Mouse (Mus musculus): ENCODE results near the gene March2. TPM values are rescaled to one million over a fixed set of nuclear protein-coding genes. Genes with fewer than 3 reads are reported as not detected.

Gene March2
- polyA plus RNA-seq, 1 experiment from 2014 or later = 51.2 TPM

DNA sequence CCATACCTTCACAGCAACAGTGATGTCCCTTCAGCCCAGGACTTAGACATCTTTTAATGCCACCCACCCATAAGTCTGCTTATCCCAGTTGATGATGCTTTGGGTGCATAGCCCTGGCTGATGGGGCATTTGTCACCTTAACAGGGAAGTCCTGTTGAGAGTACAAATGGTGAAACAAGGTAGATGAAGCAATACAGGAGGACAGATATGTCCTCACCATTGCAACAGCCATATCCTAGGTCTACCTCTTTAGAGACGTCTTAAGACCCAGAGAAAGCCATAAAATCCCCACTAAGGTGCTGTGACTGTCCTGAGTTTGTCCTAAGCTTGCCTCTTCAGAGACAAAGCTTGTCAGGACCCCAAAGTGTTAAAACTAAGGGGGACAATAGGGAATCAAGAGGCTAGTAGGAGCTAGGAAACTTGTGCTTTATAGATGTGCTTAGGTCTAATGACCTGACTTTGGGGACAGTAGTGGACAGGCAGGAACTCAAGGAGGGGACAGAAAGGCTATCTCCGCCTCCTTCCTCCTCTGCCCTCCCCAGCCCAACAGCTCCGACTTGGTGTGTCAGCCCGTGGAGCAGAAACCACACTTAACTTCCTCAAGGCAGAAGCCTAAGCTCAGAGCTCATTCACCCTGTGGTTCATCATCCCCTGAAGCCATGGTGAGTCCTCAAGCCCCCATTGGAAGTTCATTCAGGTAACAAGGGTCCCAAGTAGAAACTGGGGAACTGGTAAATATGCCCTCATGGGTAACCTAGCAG, 80.8 kb downstream of the March2 start, which contains the start of gene Pram1:
Gene Pram1, plus strand, starts transcription at position 541 of the 761 bp plus-strand sequence.
- Histone ChIP-seq H3K27ac (ENCODE audit: low read depth, low read length) (no peak within 1 kb of the TSS), H3K4me2 (replicated peaks; ENCODE audit: low read depth) (no peak within 1 kb of the TSS), H3K27me3 (replicated peaks; ENCODE audit: control insufficient read depth, insufficient read depth, low read length) (no peaks in the 10 kb centered on the region), H3K4me3 (ENCODE audit: low read depth, low read length) (no peak within 1 kb of the TSS), H3K9ac (ENCODE audit: low read depth, low read length) (no peak within 1 kb of the TSS), H3K9me3 (ENCODE audit: control insufficient read depth) (no peaks in the 10 kb centered on the region), H3K4me1 (replicated peaks; ENCODE audit: control insufficient read depth, insufficient read depth, low read length) (no peaks in the 10 kb centered on the region), H3K36me3 (ENCODE audit: control insufficient read depth, insufficient read depth) (peaks cover 2% of the 10 kb centered on the region; the same call in 1 of the 2 replicates)
- TF ChIP-seq CTCF (IDR thresholded peaks at IDR 0.05; ENCODE audit: low read depth) = no peak
- WGBS = 77% methylated on average over 4 of the region's 4 CpGs
- no peak for ATAC-seq

DNA sequence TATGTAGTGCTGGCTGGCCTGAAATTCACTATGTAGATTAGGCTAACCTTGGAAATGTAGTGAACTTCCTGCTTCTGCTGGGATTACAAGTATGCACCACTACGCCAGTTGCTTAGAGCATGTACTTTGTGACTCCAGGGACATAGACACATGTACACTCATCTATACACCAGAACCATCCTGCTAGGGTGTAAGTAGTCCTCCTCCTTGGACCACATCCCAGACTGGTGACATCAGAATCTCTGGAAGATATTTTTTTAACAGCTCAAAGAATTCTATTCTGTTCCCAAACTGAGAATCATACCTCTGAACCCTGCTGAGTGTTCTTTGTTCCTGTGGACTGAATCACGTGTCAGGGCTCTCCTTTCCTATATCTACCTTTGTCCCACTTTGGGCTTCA, 81.4 kb downstream of the March2 start:
- Histone ChIP-seq H3K36me3 (ENCODE audit: control insufficient read depth, insufficient read depth) (peaks cover under 1% of the 10 kb centered on the region; the same call in 1 of the 2 replicates), H3K9me3 (ENCODE audit: control insufficient read depth) (no peaks in the 10 kb centered on the region), H3K27me3 (replicated peaks; ENCODE audit: control insufficient read depth, insufficient read depth, low read length) (no peaks in the 10 kb centered on the region), H3K4me3 (ENCODE audit: low read depth, low read length) (no peak overlapping the region), H3K27ac (ENCODE audit: low read depth, low read length) (no peak overlapping the region), H3K4me1 (replicated peaks; ENCODE audit: control insufficient read depth, insufficient read depth, low read length) (no peaks in the 10 kb centered on the region), H3K9ac (ENCODE audit: low read depth, low read length) (no peak overlapping the region), H3K4me2 (replicated peaks; ENCODE audit: low read depth) (no peak overlapping the region)
- no peak for TF ChIP-seq CTCF (IDR thresholded peaks at IDR 0.05; ENCODE audit: low read depth)
- WGBS = 65% methylated on average over 2 of the region's 2 CpGs
- no peak for ATAC-seq

Other genes starting within 250 kb of the March2 start
- 5.9 and 8.1 TPM in 2 replicates for gene Adamts10, start 194.5 kb downstream of the March2 start, polyA plus RNA-seq (2015; fragmentation: Nextera tagmentation; extraction: Ambion mirVana)
- gene Myo1f, start 163.0 kb downstream of the March2 start, polyA plus RNA-seq (2015; fragmentation: Nextera tagmentation; extraction: Ambion mirVana) = 0.94 and 1.2 TPM in 2 replicates
- 19.0 and 19.4 TPM in 2 replicates for gene Zfp414, start 89.6 kb downstream of the March2 start, polyA plus RNA-seq (2015; fragmentation: Nextera tagmentation; extraction: Ambion mirVana)
- 0.25 and 0.39 TPM in 2 replicates for gene Pram1, start 80.6 kb downstream of the March2 start, polyA plus RNA-seq (2015; fragmentation: Nextera tagmentation; extraction: Ambion mirVana)
- gene Hnrnpm, start 31.8 kb downstream of the March2 start, polyA plus RNA-seq (2015; fragmentation: Nextera tagmentation; extraction: Ambion mirVana) = 145 and 152 TPM in 2 replicates
- gene Rab11b, start 41.9 kb upstream of the March2 start, polyA plus RNA-seq (2015; fragmentation: Nextera tagmentation; extraction: Ambion mirVana) = 157 and 160 TPM in 2 replicates
- gene Angptl4, start 63.2 kb upstream of the March2 start, polyA plus RNA-seq (2015; fragmentation: Nextera tagmentation; extraction: Ambion mirVana) = 26.7 and 33.5 TPM in 2 replicates
- 14.8 and 14.9 TPM in 2 replicates for gene Kank3, start 91.8 kb upstream of the March2 start, polyA plus RNA-seq (2015; fragmentation: Nextera tagmentation; extraction: Ambion mirVana)
- 831 and 858 TPM in 2 replicates for gene Rps28, start 105.9 kb upstream of the March2 start, polyA plus RNA-seq (2015; fragmentation: Nextera tagmentation; extraction: Ambion mirVana)
- 503 and 513 TPM in 2 replicates for gene Ndufa7, start 105.9 kb upstream of the March2 start, polyA plus RNA-seq (2015; fragmentation: Nextera tagmentation; extraction: Ambion mirVana)
- 16.8 and 17.6 TPM in 2 replicates for gene Cd320, start 124.4 kb upstream of the March2 start, polyA plus RNA-seq (2015; fragmentation: Nextera tagmentation; extraction: Ambion mirVana)
- gene Gm7029, start 155.2 kb upstream of the March2 start, polyA plus RNA-seq (2015; fragmentation: Nextera tagmentation; extraction: Ambion mirVana) = not detected in 2 replicates
- gene Kifc1, start 172.0 kb upstream of the March2 start, polyA plus RNA-seq (2015; fragmentation: Nextera tagmentation; extraction: Ambion mirVana) = 1.7 and 1.9 TPM in 2 replicates
- gene Platr17, start 186.5 kb upstream of the March2 start, polyA plus RNA-seq (2015; fragmentation: Nextera tagmentation; extraction: Ambion mirVana) = 0.25 and 0.31 TPM in 2 replicates
- gene Daxx, start 190.7 kb upstream of the March2 start, polyA plus RNA-seq (2015; fragmentation: Nextera tagmentation; extraction: Ambion mirVana) = 20.6 and 22.6 TPM in 2 replicates
- 102 and 110 TPM in 2 replicates for gene Tapbp, start 197.2 kb upstream of the March2 start, polyA plus RNA-seq (2015; fragmentation: Nextera tagmentation; extraction: Ambion mirVana)
- gene Zbtb22, start 197.2 kb upstream of the March2 start, polyA plus RNA-seq (2015; fragmentation: Nextera tagmentation; extraction: Ambion mirVana) = 11.1 and 12.9 TPM in 2 replicates
- 10.8 and 11.6 TPM in 2 replicates for gene Rgl2, start 210.9 kb upstream of the March2 start, polyA plus RNA-seq (2015; fragmentation: Nextera tagmentation; extraction: Ambion mirVana)
- gene Pfdn6, start 221.7 kb upstream of the March2 start, polyA plus RNA-seq (2015; fragmentation: Nextera tagmentation; extraction: Ambion mirVana) = 111 and 116 TPM in 2 replicates
- gene Wdr46, start 222.0 kb upstream of the March2 start, polyA plus RNA-seq (2015; fragmentation: Nextera tagmentation; extraction: Ambion mirVana) = 10.6 and 11.2 TPM in 2 replicates
- 14.0 and 15.0 TPM in 2 replicates for gene B3galt4, start 232.8 kb upstream of the March2 start, polyA plus RNA-seq (2015; fragmentation: Nextera tagmentation; extraction: Ambion mirVana)
- 23.5 and 25.5 TPM in 2 replicates for gene Vps52, start 237.1 kb upstream of the March2 start, polyA plus RNA-seq (2015; fragmentation: Nextera tagmentation; extraction: Ambion mirVana)
- gene Rps18, start 237.3 kb upstream of the March2 start, polyA plus RNA-seq (2015; fragmentation: Nextera tagmentation; extraction: Ambion mirVana) = 1,060 and 1,067 TPM in 2 replicates

Data from intestine, postnatal 0 days (tissue).